ENCODE assay signal across 7 mouse cellular contexts in genomic region chr3:87171201-87172100, GRCm38 (mm10). TPM values are rescaled to one million over a fixed set of nuclear protein-coding genes. Genes with fewer than 3 reads are reported as not detected.
DNase-seq lines count a peak whose midpoint lies in the region; ATAC-seq and TF ChIP-seq lines count a peak whose summit lies in the region.

No protein-coding gene starts in this region.

- peak overlapping the region; percentile 87 for H3K4me2 ChIP-seq in forebrain, embryonic 12.5 days
- peak overlapping the region; percentile 70 for H3K4me2 ChIP-seq in intestine, postnatal 0 days (replicated peaks; ENCODE audit: low read depth)

- no peak for ATAC-seq in forebrain, embryonic 12.5 days (ENCODE audit: low FRiP score)
- no peak for ATAC-seq in intestine, postnatal 0 days

- intact Hi-C loops in left cerebral cortex, postnatal 4 days (cut with DNase I): no loop called here
- intact Hi-C loops in left cerebral cortex, postnatal 36 days (cut with DNase I): no loop called here

- H3K9ac ChIP-seq in forebrain, embryonic 12.5 days: peak overlapping the region; percentile 81
- peak overlapping the region; percentile 43; the same call in 1 of the 2 replicates for H3K9ac ChIP-seq in intestine, postnatal 0 days (ENCODE audit: low read depth, low read length)

- H3K4me3 ChIP-seq in forebrain, embryonic 12.5 days (replicated peaks): peak overlapping the region; percentile 59
- peak overlapping the region; percentile 56 for H3K4me3 ChIP-seq in intestine, postnatal 0 days (ENCODE audit: low read depth, low read length)
- H3K4me3 ChIP-seq in olfactory bulb, adult 2 months (ENCODE audit: insufficient read depth, low read depth, low read length): peak overlapping the region; percentile 45

- 49% methylated on average over 12 of the region's 13 CpGs for WGBS in forebrain, embryonic 12.5 days
- 57% methylated on average over 12 of the region's 13 CpGs for WGBS in intestine, postnatal 0 days
- WGBS in olfactory bulb, adult 2 months: 41% methylated on average over 12 of the region's 13 CpGs

- H3K27me3 ChIP-seq in forebrain, embryonic 12.5 days: no peaks in the 10 kb centered on the region
- H3K27me3 ChIP-seq in intestine, postnatal 0 days (replicated peaks; ENCODE audit: control insufficient read depth, insufficient read depth, low read length): peaks cover 10% of the 10 kb centered on the region

- TF ChIP-seq POLR2A in olfactory bulb, adult 2 months (IDR thresholded peaks at IDR 0.05; ENCODE audit: insufficient read depth, low read depth, low read length): no peak

- peak overlapping the region; percentile 57 for H3K27ac ChIP-seq in forebrain, embryonic 12.5 days
- no peak overlapping the region; the same call in 1 of the 2 replicates for H3K27ac ChIP-seq in intestine, postnatal 0 days (ENCODE audit: low read depth, low read length)
- H3K27ac ChIP-seq in olfactory bulb, adult 2 months (ENCODE audit: insufficient read depth, low read depth, low read length): peak overlapping the region; percentile 54; the same call in 1 of the 2 replicates

- H3K9me3 ChIP-seq in forebrain, embryonic 12.5 days: no peaks in the 10 kb centered on the region
- no peaks in the 10 kb centered on the region for H3K9me3 ChIP-seq in intestine, postnatal 0 days (ENCODE audit: control insufficient read depth)

- peaks cover 61% of the 10 kb centered on the region for H3K4me1 ChIP-seq in forebrain, embryonic 12.5 days
- H3K4me1 ChIP-seq in intestine, postnatal 0 days (replicated peaks; ENCODE audit: control insufficient read depth, insufficient read depth, low read length): 0 out of 2 replicates have a peak, but pooled peaks cover 3% of the 10 kb centered on the region
- H3K4me1 ChIP-seq in olfactory bulb, adult 2 months (ENCODE audit: control insufficient read depth, insufficient read depth, low read length): peaks cover 35% of the 10 kb centered on the region

- peak; percentile 27 for DNase-seq in left cerebral cortex, postnatal 4 days
- DNase-seq in left cerebral cortex, postnatal 36 days (ENCODE audit: low spot score in 2 of 2): no peak
- DNase-seq in spleen, postnatal 10 days (ENCODE audit: low spot score in 2 of 2): no peak
- DNase-seq in left cerebral cortex, adult 8-10 months (ENCODE audit: low spot score in 2 of 2): no peak

- no peak for TF ChIP-seq CTCF in intestine, postnatal 0 days (IDR thresholded peaks at IDR 0.05; ENCODE audit: low read depth)
- TF ChIP-seq CTCF in olfactory bulb, adult 2 months (IDR thresholded peaks at IDR 0.05; ENCODE audit: insufficient read depth, low read depth, low read length): no peak

- H3K36me3 ChIP-seq in forebrain, embryonic 12.5 days (replicated peaks): no peaks in the 10 kb centered on the region
- H3K36me3 ChIP-seq in intestine, postnatal 0 days (ENCODE audit: control insufficient read depth, insufficient read depth): no peaks in the 10 kb centered on the region

RNA-seq across cellular contexts. Expression of gene Kirrel, which starts 3.1 kb away (rescaled TPM):
- total RNA-seq in left cerebral cortex, postnatal 4 days (2021): 1 to 10 TPM; 9.1 to 9.5 TPM
- total RNA-seq in left cerebral cortex, postnatal 36 days (2021): 1 to 10 TPM; 3.5 to 6.1 TPM
- polyA plus RNA-seq in forebrain, embryonic 12.5 days (2016; fragmentation: Nextera tagmentation; extraction: Ambion mirVana): 11.5 and 12.9 TPM in 2 replicates
- polyA plus RNA-seq in intestine, postnatal 0 days (2015; fragmentation: Nextera tagmentation; extraction: Ambion mirVana): 3.8 and 4.4 TPM in 2 replicates
- not detected in 2 replicates for polyA plus RNA-seq in olfactory bulb, adult 2 months (2012; ENCODE audit: insufficient read depth, insufficient read length, low replicate concordance, missing spikeins)
- total RNA-seq in left cerebral cortex, adult 8-10 months (2022): 1 to 10 TPM; 4.0 to 5.2 (median 4.7) TPM
